Mouse (Mus musculus) liver (tissue): ENCODE data around the gene Plek.

Source experiments
- DNase-seq: peaks from one replicate; pipeline ENCODE4 v3.0.0-alpha.2; 2020; ENCODE audit warnings: mixed read lengths

The Plek gene

GRCm38 (mm10) chr11:16941973-16942452 is 110.2 kb downstream of the Plek start:
- no peak for DNase-seq

DNA sequence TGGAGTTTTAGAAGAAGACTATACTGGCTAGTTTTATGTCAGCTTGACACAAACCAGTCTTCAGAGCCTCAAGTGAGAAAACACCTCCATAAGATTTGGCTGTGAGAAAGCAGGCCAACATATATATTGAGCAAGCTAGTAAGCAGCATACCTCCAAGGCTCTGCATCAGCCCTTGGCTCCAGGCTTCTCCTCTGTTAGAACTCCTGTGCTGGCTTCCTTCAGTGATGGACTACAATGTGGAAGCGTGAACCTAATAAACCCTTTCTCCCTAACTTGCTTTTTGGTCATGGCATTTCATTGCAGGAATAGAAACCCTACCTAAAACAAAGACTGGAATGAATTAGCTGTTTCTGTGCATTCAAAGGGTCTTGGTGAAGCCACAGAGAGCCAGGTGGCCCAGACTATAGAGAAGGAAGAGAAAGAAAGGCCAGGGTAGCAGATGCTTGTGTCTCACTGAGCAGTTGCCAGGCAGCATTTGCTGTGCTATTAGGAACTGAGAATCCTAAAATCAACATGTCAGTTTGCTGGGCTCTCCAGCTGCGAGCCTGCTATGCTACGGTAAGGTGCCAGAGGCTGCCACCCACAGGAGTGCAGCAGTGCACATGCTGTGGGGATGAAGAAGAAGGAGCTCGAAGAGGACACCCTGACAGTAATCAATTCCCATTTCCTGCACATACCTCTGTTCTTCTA is 110.9 kb downstream of the Plek start:
- no peak for DNase-seq

DNA sequence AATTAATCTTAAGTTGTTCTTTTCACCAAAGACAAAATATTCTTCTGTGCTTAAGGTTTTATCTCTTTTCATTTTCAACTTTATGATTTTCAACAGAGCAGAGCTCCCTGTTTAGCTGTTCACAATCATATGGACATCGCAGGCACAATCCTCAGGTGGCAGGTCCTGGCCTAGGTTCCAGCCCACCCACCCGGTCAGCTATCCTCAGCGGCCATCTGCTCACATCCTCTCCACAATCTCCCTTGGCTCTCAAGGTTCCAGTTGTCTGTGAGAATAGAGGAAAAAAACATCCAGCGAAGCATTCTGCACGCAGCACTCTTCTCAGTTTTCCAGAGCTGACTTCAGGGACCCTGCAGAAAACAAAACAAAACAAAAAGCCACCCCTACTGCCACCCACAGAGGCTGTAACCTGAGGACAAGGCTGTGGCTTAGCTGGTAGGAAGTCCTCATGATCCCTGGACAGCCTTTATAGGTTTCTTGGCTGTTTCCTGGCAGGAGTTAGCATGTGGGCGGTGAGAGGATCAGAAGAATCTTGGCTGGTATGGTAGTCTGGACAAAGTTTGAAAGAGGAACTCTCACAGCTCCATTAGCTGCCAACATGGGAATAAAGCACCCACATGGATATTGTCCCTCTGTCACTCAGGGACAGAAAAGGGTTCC is 116.5 kb downstream of the Plek start:
- no peak for DNase-seq

GRCm38 (mm10) chr11:16932159-16932558 is 120.0 kb downstream of the Plek start:
- DNase-seq = no peak
